Mouse (Mus musculus): ENCODE results near the gene Tshr.
"Not testable (repeated sequence)": the region's sequence is repeated elsewhere in the genome, so short reads cannot be mapped to it uniquely, and the experiment has no call there.

Tshr gene

GRCm38 (mm10) chr12:91511766-91512165, 127.4 kb downstream of the Tshr start:
- no peak for DNase-seq

DNA sequence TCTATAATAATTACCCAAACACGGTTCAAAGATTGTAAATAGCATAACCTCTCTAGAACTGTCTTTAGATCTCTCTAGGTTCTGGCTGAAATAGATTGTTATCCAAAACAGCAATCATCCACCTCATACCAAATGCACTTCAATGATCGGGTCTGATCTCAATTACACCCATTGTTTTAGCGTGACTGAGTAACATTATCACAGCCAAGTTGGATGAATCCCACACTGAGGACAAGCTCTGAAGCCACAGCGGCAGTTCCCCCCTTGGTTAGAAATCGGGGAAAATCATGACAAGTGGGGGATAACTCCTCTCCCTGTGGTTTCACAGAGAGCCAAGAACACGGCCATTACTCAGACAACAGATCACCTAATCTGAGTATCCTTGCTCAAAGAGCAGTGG, 129.6 kb downstream of the Tshr start:
- no peak for DNase-seq

DNA sequence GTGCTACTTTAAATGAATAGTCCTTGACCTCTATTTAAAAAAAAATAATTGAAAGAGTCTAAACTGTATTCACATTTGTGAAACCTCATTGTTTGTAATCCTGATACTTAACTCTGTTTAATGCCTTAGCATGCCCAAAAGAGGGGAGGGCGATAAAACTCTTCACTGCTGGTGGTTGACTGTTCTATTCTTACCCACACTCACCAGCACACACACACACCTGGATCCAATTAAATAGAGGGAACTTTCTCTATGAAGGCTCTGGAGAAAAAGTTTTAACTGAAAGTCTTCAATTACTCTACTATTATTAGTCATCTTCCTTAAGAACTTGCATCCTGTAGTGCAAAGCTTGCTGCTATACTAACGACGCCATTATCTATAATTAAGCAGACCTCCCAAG, 133.4 kb downstream of the Tshr start:
- DNase-seq, result no peak

DNA sequence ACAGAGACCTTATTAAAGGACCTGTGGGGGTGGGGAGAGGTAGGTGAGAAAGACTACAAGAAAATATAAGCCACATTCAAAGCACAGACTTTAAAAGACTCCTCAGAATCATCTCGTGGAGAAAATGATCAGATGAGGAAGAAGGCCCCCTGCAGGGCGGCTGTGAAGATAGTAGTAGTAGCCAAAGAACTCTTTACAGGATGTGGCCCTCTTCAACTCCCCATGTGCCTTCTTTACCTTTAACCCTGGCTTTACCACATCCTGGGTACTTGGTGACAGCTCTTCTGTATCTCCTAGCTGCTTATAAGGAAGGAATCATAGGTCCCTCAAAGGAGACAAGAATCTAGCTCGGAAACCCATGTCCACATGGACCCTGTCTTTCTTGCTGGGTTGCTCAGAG, 139.3 kb downstream of the Tshr start:
- peak; percentile 41 for DNase-seq

DNA sequence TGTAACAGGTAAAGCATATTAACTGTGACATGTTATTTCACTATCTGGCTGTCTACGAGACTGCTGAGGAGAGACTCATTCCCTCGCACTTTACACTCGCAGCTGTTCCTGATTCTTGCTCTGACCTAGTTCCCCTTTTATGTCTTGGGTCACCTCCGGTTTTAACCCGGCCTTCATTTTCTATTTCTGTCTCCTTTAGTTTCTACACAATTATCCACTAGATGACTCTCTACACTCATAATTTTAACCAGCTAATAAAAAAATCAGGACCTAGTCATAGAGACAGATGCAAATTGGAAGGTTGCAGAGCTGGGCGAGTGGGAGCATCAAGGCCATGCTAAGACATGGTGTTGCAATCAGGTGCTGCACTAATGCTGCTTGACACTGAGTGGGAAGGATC, 150.2 kb downstream of the Tshr start:
- DNase-seq, result no peak

GRCm38 (mm10) chr12:91540202-91540601, 155.8 kb downstream of the Tshr start:
- DNase-seq, result no peak

DNA sequence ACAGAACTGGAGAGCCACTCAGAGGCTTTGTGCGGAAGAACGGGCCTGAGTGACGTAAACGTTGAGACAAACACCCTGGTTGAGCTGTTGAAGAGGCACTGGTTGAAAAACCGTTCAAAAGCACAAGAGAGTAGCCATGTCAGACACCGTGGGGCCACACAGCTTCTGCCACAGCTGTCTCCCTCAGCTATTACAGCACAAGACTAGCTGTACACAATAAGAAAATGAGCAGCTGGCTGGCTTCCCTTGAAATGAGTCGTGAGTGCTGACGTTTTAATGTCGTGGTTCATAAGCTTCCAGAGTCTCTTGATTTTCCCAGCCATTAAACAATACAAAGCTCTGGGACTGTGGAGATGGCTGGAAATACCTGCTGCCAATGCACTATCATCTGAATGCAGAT, 165.1 kb downstream of the Tshr start:
- DNase-seq, result no peak

- no peak for DNase-seq
Measured at GRCm38 (mm10) chr12:91551773-91552526, 167.6 kb downstream of the Tshr start.

GRCm38 (mm10) chr12:91557358-91558005, 173.1 kb downstream of the Tshr start:
- DNase-seq, result not testable (repeated sequence)

DNA sequence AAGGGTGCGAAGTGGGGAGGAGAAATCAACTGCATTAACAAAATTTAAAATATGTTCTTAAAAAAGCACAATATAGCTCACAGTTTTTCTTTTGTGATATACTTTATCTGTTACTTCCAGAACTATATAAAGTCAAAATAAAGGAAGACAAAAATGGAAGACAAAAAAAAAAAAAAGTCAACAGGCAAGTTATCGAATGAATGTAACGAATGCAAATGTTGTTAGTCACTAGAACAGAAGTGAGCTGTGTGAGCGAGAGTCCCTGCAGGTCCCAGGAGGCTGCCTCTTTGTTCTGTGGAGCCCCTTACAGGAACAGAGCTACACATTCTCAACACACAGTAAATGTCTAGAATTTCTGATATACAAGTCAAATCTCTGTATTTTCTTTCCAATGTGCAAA, 173.8 kb downstream of the Tshr start:
- not testable (repeated sequence) for DNase-seq

DNA sequence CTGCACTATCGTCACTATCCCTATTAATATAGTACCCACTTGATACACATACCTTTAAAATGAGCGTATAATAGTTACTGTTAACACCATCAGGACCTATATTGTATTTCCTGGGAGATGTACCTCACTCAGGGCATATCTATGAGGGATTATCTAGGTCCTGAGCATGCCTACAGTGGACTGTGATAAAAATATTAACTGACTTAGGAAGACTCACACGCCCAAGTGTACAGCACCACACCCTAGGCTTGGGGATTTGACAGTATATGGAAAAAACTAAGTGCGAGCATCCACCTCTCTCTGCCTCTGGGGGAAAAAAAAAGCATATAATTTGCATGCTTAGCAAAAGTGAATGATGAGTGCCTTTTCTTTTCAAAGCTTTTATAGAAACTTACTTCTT, 182.8 kb downstream of the Tshr start:
- no peak for DNase-seq

GRCm38 (mm10) chr12:91569255-91569654, 184.9 kb downstream of the Tshr start:
- no peak for DNase-seq

DNA sequence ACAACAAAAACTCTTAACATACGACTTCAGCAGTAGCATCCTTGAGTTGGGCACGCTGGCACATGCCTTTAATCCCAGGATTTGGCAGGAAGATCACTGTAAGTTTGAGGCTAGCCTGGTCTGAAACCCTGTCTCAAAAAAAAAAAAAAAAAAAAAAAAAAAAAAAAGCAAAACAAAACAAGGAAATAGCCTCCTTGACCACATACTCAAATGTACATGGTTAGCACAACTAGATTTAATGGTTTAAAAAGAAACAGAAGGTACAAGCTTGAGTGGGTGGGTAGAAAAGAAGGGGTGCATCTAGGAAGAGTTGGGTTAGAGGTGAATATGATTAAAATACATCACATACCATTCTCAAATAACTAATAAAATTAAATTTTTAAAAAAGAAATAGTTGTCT, 187.3 kb downstream of the Tshr start:
- DNase-seq, result no peak

DNA sequence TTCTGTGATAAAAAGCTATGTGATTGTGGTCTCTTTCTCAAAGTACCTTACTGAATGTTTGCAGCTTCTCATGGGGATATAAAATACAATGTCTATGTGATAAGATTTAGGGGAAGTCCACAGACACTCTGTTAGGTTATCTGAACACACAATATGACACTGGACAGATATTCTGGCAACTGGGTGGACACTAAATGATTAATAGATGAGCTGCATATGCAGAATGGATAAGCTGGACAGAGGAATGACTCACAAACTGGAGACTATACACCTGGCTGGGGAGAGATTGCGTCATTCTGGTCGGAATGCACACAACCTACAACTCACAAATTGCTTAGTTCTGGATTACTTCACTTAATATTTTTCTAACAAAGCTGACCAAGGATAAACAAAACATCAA, 195.3 kb downstream of the Tshr start:
- DNase-seq, result no peak

GRCm38 (mm10) chr12:91581204-91582070, 197.1 kb downstream of the Tshr start:
- DNase-seq, result no peak

DNA sequence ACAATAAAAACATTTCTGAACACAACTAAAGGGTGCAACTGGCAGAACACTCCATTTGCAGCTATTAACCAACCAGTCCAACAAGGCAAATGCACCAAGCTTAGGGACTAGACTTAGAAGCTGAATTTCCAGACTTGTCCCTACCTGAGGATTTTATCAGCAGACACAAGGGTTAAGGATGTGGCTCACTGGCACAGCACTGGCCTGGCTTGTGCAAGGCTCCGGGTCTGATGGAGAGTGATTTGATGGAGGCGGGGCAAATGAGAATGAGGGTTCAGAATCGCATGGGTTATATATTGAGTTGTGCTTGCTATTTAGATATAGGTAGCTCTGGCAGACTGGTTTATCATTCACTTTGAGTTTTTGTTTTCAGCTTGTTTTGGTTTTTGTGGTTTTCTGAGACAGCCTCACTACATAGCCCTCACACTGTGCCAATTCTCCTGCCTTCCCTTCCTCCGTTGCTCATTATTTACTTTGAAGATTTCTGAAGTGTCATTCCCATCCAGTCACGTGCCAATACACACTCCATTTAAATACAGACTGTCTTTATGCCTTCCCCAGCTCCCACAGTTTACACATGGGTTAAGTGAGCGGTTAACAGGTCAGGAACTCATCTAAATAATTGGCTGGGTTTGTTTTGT, 198.1 kb downstream of the Tshr start:
- no peak for DNase-seq

DNA sequence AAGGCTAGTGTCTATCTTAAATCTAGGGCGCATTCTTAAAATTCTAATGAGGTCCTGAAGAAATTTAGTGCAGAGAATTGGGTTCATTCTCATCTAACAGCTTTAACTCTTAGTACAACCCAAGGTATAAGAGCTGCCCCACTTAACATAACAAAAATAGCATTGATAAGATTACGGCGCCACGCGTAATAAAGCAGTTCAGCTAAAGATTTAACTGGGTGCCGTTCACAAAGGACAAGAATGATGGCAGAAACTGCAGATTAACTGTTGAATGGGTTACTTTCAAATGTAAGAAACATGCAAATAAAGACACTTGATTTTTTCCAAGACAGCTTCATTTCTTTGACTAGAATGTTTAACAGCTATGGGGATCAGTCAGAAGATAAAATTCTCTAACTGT, 199.0 kb downstream of the Tshr start:
- no peak for DNase-seq

DNA sequence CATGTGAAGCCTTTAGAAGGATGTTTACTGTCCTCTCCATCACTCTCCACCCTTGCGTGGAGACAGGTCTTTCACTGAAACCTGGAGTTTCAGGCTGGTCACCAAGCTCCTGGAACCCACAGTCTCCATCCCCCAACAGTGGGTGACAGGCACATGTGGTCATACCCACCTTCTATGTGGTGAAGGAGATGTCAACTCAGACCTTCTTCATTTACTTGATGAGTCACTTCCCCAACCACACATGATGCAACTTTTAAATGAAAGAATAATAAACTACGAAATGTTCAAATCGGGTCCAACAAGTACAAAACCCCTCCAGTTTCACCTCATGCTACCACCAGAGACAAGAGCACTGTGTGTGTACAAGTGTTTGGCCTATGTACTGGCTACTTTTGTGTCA, 200.8 kb downstream of the Tshr start:
- no peak for DNase-seq

GRCm38 (mm10) chr12:91585815-91586214, 201.5 kb downstream of the Tshr start:
- not testable (repeated sequence) for DNase-seq

- no peak for DNase-seq
Measured at GRCm38 (mm10) chr12:91587077-91587476, 202.7 kb downstream of the Tshr start.

DNA sequence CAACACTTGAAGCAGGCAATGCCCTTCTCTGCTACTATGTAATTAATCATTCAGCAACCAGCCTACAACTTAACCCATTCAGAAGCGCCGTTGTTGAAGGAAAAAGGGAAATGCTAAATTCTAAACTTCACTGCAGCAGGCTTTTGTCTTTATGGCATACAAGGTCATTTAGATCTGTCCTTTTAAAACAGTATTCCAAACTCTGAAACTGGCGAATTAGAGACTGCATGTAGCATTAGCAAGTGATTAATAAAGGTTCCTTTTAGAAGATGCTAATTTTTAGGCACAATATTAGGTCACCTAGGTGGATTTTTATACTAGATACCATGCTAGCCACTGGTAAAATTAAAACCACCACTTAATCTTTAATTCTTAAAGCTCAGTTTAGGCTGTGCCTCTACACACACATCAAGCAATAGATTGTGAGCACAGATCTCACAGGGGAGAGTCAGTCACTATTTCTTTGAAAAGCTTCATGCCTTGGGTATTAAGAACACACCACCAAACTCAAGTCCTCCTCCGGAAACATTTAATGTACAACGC, 203.2 kb downstream of the Tshr start:
- DNase-seq, result no peak

DNA sequence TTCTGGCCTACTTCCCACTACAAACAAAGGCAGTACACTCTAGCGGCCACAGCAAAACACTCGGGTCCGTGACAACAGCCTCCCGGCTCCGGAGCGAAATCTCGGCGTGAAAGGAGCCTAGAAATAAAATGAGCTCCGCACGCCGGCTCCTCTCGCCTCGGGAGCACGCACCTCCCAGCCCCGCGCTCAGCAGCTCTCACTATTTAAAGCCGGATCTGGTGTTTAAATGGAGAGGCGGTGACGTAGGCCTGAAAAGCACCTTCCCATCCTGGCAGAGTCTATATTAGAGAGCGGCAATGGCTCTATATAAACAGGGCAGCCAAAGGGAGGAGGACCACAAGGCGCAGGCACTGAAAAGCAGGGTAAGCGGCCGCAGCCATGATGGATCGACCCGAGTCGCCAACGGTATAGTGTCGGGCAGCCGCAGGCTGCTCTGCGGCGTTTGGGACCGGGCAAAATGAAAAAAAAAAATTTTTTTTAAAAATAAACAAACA, 203.9 kb downstream of the Tshr start:
- DNase-seq, result peak; percentile 93

Data from thymus, postnatal 14 days (tissue).